ENCODE assay signal across 7 mouse cellular contexts in genomic region chr9:40391852-40392695, GRCm38 (mm10).
DNase-seq lines count a peak whose midpoint lies in the region; ATAC-seq and TF ChIP-seq lines count a peak whose summit lies in the region.

No protein-coding gene starts in this region.

- intact Hi-C loops in heart, postnatal 10 days (cut with DNase I), result loop anchor here (5.0 kb wide), 1 partner anchor 40 kb away; no protein-coding TSS in a partner anchor
- intact Hi-C loops in left cerebral cortex, postnatal 25 days (cut with DNase I), result loop anchor here (10.0 kb wide), 1 partner anchor 277 kb away; the partner anchor contains the start of gene Olfr984

- no peak overlapping the region for H3K9ac ChIP-seq in CH12.LX (ENCODE audit: insufficient read depth, low read depth)
- peak overlapping the region; percentile 52 for H3K9ac ChIP-seq in neural tube, embryonic 13.5 days

- DNase-seq in CH12.LX (ENCODE audit: extremely low read depth) (no peak), G1E (ENCODE audit: low spot score) (no peak)
- peak; percentile 85 for DNase-seq in embryo, embryonic 10.5 days (ENCODE audit: low spot score)
- peak; percentile 30 to 31 for DNase-seq in heart, postnatal 10 days
- DNase-seq in left cerebral cortex, postnatal 25 days (ENCODE audit: low spot score in 2 of 2), result peak; percentile 82 to 93
- no peak for DNase-seq in ovary, postnatal 14 days (ENCODE audit: low spot score)

- H3K9me3 ChIP-seq in CH12.LX (replicated peaks; ENCODE audit: low read length), result no peaks in the 10 kb centered on the region
- peaks cover 29% of the 10 kb centered on the region for H3K9me3 ChIP-seq in G1E (replicated peaks)
- no peaks in the 10 kb centered on the region for H3K9me3 ChIP-seq in neural tube, embryonic 13.5 days

- H3K79me2 ChIP-seq in CH12.LX (replicated peaks; ENCODE audit: control insufficient read depth, extremely low read depth, insufficient read depth, poor library complexity, severe bottlenecking), result no peaks in the 10 kb centered on the region; the same call in 1 of the 2 replicates

- TF ChIP-seq POLR2A in CH12.LX (IDR thresholded peaks at IDR 0.05; ENCODE audit: low read depth, low read length), result no peak

- no peak for ATAC-seq in G1E (ENCODE audit: extremely low read depth, insufficient number of reproducible peaks, low FRiP score, poor library complexity, severe bottlenecking)
- peak; percentile 90 for ATAC-seq in neural tube, embryonic 13.5 days (ENCODE audit: low read depth)

- no peaks in the 10 kb centered on the region for H3K27me3 ChIP-seq in CH12.LX (replicated peaks)
- no peaks in the 10 kb centered on the region for H3K27me3 ChIP-seq in G1E (ENCODE audit: insufficient read depth, low read length)
- H3K27me3 ChIP-seq in neural tube, embryonic 13.5 days, result no peaks in the 10 kb centered on the region

- no peak; the same call in 1 of the 2 replicates for TF ChIP-seq RAD21 in CH12.LX (IDR thresholded peaks at IDR 0.05; ENCODE audit: low read depth, low read length)

- H3K27ac ChIP-seq in CH12.LX (ENCODE audit: insufficient read depth, low read depth), result no peak overlapping the region
- H3K27ac ChIP-seq in neural tube, embryonic 13.5 days (replicated peaks), result peak overlapping the region; percentile 90

- H3K4me2 ChIP-seq in CH12.LX (ENCODE audit: insufficient read depth, low read depth, poor library complexity, severe bottlenecking), result no peak overlapping the region
- H3K4me2 ChIP-seq in neural tube, embryonic 13.5 days, result peak overlapping the region; percentile 51

- 18% methylated on average over 20 of the region's 20 CpGs for WGBS in neural tube, embryonic 13.5 days

- H3K36me3 ChIP-seq in CH12.LX (replicated peaks in 1 of 2; ENCODE audit: control insufficient read depth in 1 of 2, insufficient read depth in 1 of 2, low read length in 1 of 2) (peaks cover 0 to 65% of the 10 kb centered on the region in 2 experiments), G1E (replicated peaks) (no peaks in the 10 kb centered on the region)
- H3K36me3 ChIP-seq in neural tube, embryonic 13.5 days, result no peaks in the 10 kb centered on the region

- no peak for TF ChIP-seq EP300 in CH12.LX (IDR thresholded peaks at IDR 0.05; ENCODE audit: low read length)

- H3K4me1 ChIP-seq in CH12.LX (ENCODE audit: control insufficient read depth in 1 of 2, insufficient read depth in 2 of 2), result peaks cover 4 to 15% of the 10 kb centered on the region in 2 experiments; a peak in 2 of 4 replicates
- H3K4me1 ChIP-seq in G1E (ENCODE audit: insufficient read depth, low read depth, low read length), result no peaks in the 10 kb centered on the region
- H3K4me1 ChIP-seq in neural tube, embryonic 13.5 days (replicated peaks), result peaks cover 32% of the 10 kb centered on the region

- dilution Hi-C loops in CH12.LX (cut with MboI; ENCODE audit: extremely low pct_ligation_motif_present, extremely low pct_unique_long_range_greater_than_20kb, low sequenced_read_pairs), result no loop called here

- TF ChIP-seq CTCF in CH12.LX (conservative IDR thresholded peaks at IDR 0.05 in 1 of 2, IDR thresholded peaks at IDR 0.05 in 1 of 2; ENCODE audit: low read depth in 2 of 2, low read length in 2 of 2) (peak in 1 of 2 experiments; percentile 36; a peak in 2 of 4 replicates), G1E (IDR thresholded peaks at IDR 0.05; ENCODE audit: low read depth, low read length) (no peak)

- H3K4me3 ChIP-seq in CH12.LX (replicated peaks in 1 of 3; ENCODE audit: low read depth in 2 of 3, low read length in 2 of 3, poor library complexity in 1 of 3), result no peak overlapping the region
- 0 out of 2 replicates have a peak overlapping the region, but pooled peaks have one; percentile 7 for H3K4me3 ChIP-seq in G1E (ENCODE audit: low read depth, low read length)
- peak overlapping the region; percentile 20 for H3K4me3 ChIP-seq in neural tube, embryonic 13.5 days

- in situ Hi-C loops in CH12.LX (cut with MboI; ENCODE audit: low pct_ligation_motif_present, low pct_unique_long_range_greater_than_20kb, low sequenced_read_pairs), result loop anchor here (5.0 to 10.0 kb wide), 2 partner anchors 40 to 167 kb away; no protein-coding TSS in a partner anchor

TF ChIP-seq in CH12.LX, 34 proteins besides CTCF, POLR2A, EP300 and RAD21:
- TF ChIP-seq SMC3 (IDR thresholded peaks at IDR 0.05; ENCODE audit: low read depth, low read length), result peak; percentile 35; the same call in 1 of the 2 replicates
- no peak for TF ChIP-seq NELFE (IDR thresholded peaks at IDR 0.05; ENCODE audit: low read depth, low read length)
- TF ChIP-seq JUND (conservative IDR thresholded peaks at IDR 0.05; ENCODE audit: low read depth, low read length), result no peak
- TF ChIP-seq TBP (conservative IDR thresholded peaks at IDR 0.05; ENCODE audit: low read depth, low read length), result no peak
- TF ChIP-seq MXI1 (IDR thresholded peaks at IDR 0.05; ENCODE audit: low read depth, low read length), result no peak
- TF ChIP-seq MAFK (IDR thresholded peaks at IDR 0.05; ENCODE audit: insufficient replicate concordance, low read length), result no peak
TF ChIP-seq in CH12.LX: peak in this region for 1.

Comparison
In these comparisons a context has a peak if more than half of its experiments do, and no peak if none do; other contexts are left out.
1. DNase-seq: peak in embryo, embryonic 10.5 days (single experiment), heart, postnatal 10 days (2 of 2) and left cerebral cortex, postnatal 25 days (2 of 2); none in CH12.LX (single experiment), G1E (single experiment) and ovary, postnatal 14 days (single experiment).
2. H3K4me3 ChIP-seq: peak in G1E (single experiment) and neural tube, embryonic 13.5 days (single experiment); none in CH12.LX (0 of 3).